Mouse (Mus musculus) brain, adult 10 weeks (tissue): ENCODE results near the gene Ptbp3. TPM values are rescaled to one million over a fixed set of nuclear protein-coding genes. Genes with fewer than 3 reads are reported as not detected.

ENCODE experiments used
- polyA plus RNA-seq: library from polyadenylated mRNA; stranded (reverse); fragments of 350-450 nt; fragmentation: Illumina TruSeq; extraction: RNeasy Lipid Tissue Mini Kit (QIAGEN cat#74804); gene quantifications from one replicate; pipeline ENCODE4 v1.2.3, GENCODE M21; 2015; ENCODE audit warnings: low read depth, low replicate concordance

The Ptbp3 gene
- 12.7 TPM for polyA plus RNA-seq

GRCm38 (mm10) chr4:59549175-59549976 is at the start of gene Ptbp3:
Gene Ptbp3, minus strand, starts transcription at chr4:59549364.

DNA sequence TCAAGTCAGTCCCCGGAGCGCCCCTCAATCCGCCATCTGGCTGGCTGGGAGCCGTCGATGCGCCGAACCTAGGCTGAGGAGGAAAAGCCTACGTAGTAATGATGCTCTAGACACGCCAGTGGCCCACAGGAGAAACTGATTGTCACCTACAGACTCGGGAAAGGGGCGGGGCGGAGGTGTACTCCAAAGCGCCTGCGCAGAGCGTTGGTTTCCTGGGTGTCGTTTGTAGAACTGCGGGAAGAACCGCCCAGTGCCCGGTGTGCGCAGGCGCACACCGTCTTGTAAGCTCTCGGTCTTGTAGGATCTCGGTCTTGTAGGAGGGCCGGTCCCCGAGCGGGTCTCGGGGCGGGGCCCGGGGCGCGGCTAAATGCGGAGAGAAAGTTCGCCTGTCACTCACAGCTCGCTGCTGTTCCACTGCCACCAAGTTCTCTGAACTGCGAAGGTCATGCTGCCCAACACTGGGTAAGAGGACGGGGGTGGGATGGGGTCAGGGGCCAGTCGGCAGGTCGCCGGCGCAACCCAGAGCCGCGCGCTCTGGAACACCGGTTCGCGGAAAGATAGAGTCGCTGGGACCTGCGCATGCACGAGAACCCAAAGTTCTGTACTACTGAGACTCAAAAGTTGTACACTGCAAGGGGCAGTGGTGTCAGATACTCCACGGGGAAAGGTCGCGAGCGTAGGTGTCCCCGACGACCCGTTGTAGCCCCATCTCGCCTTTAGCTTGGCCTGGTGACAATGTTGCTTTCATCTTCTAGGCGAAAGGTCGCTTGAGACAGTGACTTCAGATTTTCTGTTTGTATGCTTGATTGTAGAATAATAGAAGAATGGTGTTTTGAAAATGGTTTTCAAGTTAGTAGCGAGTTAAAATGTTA is 32.4 kb upstream of the Ptbp3 start, which contains the start of gene Hsdl2:
Gene Hsdl2 (plus strand): TSS at position 250 of the 872 bp plus-strand sequence.

GRCm38 (mm10) chr4:59437990-59438854 is 110.9 kb downstream of the Ptbp3 start, which contains the start of gene Susd1:
Gene Susd1, minus strand, starts transcription at chr4:59438633.

Other genes with a start within 250 kb of the Ptbp3 start
- 8.8 TPM for gene Susd1, start 110.7 kb downstream of the Ptbp3 start, polyA plus RNA-seq
- gene Hsdl2, start 32.2 kb upstream of the Ptbp3 start, polyA plus RNA-seq: 40.5 TPM
- 7.1 TPM for gene E130308A19Rik, start 76.8 kb upstream of the Ptbp3 start, polyA plus RNA-seq